Mouse (Mus musculus) spleen, adult 18-20 months (tissue): ENCODE data around the gene Mapk11.

Experiments
- DNase-seq, 2 experiments: peaks; one replicate each; pipeline ENCODE4 v3.0.0; 2022; ENCODE audit warnings: mixed read lengths in 2 of 2

Gene Mapk11

DNA sequence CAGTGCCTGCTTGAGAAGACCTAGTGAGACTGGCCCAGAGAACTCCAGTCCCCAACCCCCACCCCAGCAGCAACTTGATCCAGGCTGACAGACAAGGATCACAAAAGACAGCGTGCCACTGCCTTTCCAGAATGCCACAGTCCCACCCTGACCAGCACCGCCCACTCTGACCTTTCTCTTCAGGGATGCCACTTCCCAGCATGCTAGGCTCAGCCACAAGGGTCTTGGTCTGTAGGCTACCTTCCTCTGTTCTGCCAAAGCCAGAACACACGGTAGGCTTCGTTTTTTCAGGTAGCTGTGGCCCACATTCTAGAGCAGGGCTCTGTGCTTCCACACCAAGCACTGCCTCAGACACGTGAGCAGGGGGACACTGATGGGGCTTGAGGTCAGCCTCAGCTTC lies 46.8 kb downstream of the Mapk11 start:
- no peak for DNase-seq

DNA sequence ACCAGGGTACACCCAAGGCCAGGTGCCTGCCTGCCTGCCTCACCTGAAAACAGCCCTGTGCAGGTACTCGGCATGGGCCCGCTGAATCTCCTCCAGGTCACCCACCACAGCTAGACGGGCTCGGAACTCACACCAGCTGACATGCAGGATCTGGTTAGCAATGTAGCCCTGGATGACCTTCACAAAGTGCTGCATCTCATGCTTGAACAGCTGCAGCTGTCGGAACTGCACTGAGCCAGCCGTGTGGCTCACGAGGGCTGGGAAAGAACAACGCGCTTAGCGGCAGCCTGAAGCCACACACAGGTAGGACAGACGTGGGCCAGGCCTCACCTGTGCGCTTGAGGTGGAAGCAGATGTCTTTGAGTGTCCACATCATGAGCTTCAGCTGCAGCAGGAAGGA lies 48.6 kb downstream of the Mapk11 start:
- no peak for DNase-seq

DNA sequence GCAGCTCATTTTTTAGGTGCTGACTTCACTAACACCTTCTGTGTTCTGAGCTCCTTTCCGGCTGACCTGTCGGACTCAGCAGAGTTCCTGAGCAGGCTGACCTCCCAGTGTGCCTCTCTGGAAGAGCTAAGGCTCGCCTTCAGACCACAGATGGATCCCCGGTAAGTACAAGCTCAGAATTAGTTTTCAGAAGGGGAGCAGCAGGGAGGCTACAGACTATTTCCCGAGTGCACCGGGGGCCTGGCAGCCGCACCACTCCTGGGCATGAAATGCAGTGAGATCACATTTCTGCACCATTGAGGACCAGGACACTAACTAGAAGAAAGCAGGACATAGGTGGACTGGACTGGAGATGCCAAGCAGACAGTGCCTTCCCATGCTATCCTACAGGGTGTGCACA lies 50.8 kb downstream of the Mapk11 start:
- DNase-seq: no peak

DNA sequence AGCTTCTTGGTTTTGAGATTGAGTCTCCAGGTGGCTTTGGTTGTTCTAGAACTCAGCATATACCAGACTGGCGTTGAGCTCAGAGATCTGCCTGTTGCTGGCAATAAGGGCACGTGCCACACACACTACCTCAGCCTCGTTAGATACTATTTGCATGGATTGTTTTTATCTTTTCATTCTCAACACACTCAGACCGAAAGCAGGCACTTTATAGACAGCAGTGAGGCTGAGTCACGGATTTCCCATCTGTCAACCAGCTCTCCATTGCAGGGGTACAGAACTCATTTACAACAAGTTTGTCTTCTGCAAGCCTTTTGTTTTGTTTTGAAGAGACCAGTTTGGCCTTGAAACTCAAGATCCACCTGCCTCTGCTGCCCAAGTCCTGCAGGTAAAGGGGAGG lies 52.0 kb downstream of the Mapk11 start:
- no peak for DNase-seq
